Mouse (Mus musculus) gastrocnemius, postnatal 36 days (tissue): ENCODE results near the gene Pde4a. TPM values are rescaled to one million over a fixed set of nuclear protein-coding genes. Genes with fewer than 3 reads are reported as not detected.
A peak's percentile ranks its signal among the peaks of the same experiment; 100 is the strongest.
"Not testable (repeated sequence)": the region's sequence is repeated elsewhere in the genome, so short reads cannot be mapped to it uniquely, and the experiment has no call there.

Experiments used
- DNase-seq, 2 experiments: peaks; one replicate each; pipeline ENCODE4 v3.0.0; 2022
- intact Hi-C: fragments of 180-260 bp; cut with DNase I; formaldehyde crosslinking; loops from one replicate; pipeline ENCODE4 v1.15.1; 2025
- total RNA-seq, 2 experiments: library from RNA; stranded (reverse); gene quantifications; 2 replicates each; pipeline ENCODE4 v1.2.3; 2021

Pde4a gene
- total RNA-seq, 2 experiments from 2014 or later, result 42.2 to 53.9 TPM

- DNase-seq, result no peak
- intact Hi-C loops, result no loop called here
Measured at GRCm38 (mm10) chr9:21208626-21209025, 43.1 kb downstream of the Pde4a start.

- intact Hi-C loops, result loop anchor here (5.0 kb wide), 1 partner anchor 54 kb away; no protein-coding TSS in a partner anchor
- DNase-seq, result no peak
Measured at GRCm38 (mm10) chr9:21210821-21211220, 45.3 kb downstream of the Pde4a start.

- intact Hi-C loops, result loop anchor here (5.0 kb wide), 1 partner anchor 54 kb away; no protein-coding TSS in a partner anchor
- DNase-seq, result no peak
Measured at GRCm38 (mm10) chr9:21211624-21212023, 46.1 kb downstream of the Pde4a start.

DNA sequence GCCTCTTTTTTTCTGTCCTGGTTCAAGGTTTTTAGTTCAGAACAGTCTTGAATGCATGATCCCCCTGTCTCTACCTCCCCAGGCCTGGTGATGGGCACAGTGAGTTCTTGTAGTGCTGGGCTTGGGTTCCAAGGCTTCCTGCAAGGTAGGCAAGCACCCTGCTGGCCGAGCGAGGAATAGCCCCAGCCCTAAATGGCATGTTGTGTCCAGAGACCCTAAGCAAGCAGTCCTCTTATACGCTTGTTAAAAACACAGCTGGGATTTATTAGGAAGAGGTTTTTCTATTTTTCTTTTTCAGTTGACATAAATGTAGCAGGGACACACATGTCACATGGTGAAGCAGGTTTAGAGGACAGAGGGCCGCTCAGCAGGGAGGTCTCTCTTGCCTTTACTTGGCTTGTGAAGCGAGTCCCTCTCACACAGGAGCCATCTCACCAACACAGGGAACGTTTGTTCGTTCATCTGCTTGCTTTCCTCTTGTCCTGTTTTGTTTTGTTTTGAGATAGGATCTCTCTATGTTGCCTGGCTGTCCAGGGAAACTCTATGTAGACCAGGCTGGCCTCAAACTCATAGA lies 48.2 kb downstream of the Pde4a start:
- intact Hi-C loops, result loop anchor here (5.0 kb wide), 1 partner anchor 56 kb away; no protein-coding TSS in a partner anchor
- no peak for DNase-seq

DNA sequence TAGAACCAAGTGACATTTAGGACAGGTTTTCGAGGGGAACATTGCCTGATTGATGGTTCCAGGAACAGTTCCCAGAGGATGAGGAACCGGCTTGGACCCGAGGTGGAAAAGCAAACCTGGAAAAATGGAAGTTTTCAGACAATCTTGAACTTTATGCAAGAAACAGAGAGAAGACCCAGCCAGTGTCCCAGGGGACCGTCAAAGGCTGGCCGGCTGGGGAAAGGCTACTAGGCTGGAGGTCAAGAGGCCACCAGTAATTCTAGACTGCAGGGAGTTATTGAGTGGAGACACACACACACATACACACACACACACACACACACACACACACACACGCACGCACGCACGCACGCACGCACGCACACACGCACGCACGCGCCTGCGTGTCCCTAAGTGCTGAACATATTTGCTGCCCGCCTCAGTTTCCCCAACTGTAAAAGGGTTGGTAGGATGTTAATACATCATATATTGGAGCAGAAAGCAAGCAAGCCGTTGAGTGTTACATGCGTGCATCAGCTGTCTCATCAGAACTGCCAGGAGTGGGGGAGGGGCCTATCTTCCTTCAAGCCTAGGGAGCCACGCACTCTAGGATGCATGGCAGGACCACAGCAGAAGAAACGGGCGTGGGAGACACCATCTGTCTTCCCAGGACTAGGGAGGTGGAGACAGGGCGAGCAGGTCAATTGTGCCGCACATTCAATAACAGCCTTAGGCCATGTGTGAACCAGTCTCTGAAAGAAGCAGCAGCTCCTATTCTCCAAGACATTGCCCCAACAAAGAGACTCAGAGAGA lies 50.7 kb downstream of the Pde4a start:
- DNase-seq, result no peak
- intact Hi-C loops, result no loop called here

- DNase-seq, result no peak
- intact Hi-C loops, result no loop called here
Measured at GRCm38 (mm10) chr9:21219820-21220219, 54.3 kb downstream of the Pde4a start.

- intact Hi-C loops, result no loop called here
Measured at GRCm38 (mm10) chr9:21220490-21221382, 55.2 kb downstream of the Pde4a start.

GRCm38 (mm10) chr9:21221383-21221929 lies 55.9 kb downstream of the Pde4a start:
- DNase-seq, result no peak
- intact Hi-C loops, result no loop called here

More at GRCm38 (mm10) chr9:21220490-21221382, 55.2 kb downstream of the Pde4a start:
- DNase-seq, result peak; percentile 82 to 89

DNA sequence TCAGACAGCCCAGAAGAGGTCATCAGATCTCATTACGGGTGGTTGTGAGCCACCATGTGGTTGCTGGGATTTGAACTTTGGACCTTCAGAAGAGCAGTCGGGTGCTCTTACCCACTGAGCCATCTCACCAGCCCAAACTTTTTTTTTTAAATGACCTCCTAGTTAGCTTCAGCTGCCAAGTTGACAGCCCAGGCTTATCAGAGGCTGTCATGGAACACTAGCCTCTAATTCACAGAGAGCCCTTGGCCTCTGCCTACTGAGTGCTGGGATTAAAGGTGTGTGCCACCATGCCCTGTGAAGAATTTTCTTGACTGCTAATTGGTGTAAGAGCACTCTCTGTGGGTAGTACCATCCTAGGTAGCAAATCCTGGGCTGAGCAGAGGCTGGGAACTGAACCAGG lies 58.0 kb downstream of the Pde4a start:
- DNase-seq, result not testable (repeated sequence)
- intact Hi-C loops, result loop anchor here (2.0 kb wide), 1 partner anchor 71 kb away; no protein-coding TSS in a partner anchor

DNA sequence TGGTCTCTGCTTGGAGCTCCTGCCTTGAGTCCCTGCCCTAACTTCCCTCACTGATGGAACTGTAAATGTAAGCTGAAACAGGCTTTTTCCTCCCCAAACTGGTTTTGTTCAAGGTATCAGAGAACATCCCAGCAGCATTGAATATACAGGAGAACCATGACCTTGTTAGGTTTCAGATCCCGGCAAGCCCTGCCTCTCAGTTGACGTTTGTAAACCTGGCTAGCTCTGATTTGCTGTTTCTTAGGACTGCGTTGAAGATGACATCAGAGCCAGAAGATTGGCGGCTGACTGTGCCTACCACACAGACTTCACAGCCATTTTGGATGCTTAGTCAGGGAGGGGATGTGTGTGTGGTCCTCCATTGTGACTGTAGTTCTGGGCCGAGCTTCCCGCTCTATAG lies 58.4 kb downstream of the Pde4a start:
- intact Hi-C loops, result loop anchor here (2.0 kb wide), 1 partner anchor 71 kb away; no protein-coding TSS in a partner anchor
- no peak for DNase-seq

GRCm38 (mm10) chr9:21224576-21225414 lies 59.3 kb downstream of the Pde4a start:
- intact Hi-C loops, result no loop called here
- DNase-seq, result no peak

GRCm38 (mm10) chr9:21225415-21225758 lies 59.9 kb downstream of the Pde4a start:
- no peak for DNase-seq
- intact Hi-C loops, result no loop called here

GRCm38 (mm10) chr9:21227342-21227741 lies 61.8 kb downstream of the Pde4a start:
- intact Hi-C loops, result no loop called here

GRCm38 (mm10) chr9:21231551-21231950 lies 66.0 kb downstream of the Pde4a start:
- no peak for DNase-seq
- intact Hi-C loops, result no loop called here

More at GRCm38 (mm10) chr9:21227342-21227741, 61.8 kb downstream of the Pde4a start:
- DNase-seq, result no peak

DNA sequence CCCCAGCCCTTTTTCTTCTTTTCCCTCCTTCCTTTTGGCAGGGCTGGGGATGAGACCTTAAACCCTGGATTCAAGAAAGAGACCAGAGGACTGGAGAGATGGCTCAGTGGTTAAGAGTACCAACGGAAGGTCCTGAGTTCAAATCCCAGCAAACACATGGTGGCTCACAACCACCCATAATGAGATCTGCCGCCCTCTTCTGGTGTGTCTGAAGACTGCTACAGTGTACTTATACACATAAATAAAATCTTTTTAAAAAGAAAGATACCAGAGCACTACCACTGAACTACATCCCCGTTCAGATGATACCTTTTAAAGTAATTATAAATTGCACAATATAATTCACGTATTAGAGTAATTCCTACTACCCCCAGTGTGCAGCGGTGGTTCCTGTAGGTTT lies 67.4 kb downstream of the Pde4a start:
- DNase-seq, result no peak
- intact Hi-C loops, result no loop called here

DNA sequence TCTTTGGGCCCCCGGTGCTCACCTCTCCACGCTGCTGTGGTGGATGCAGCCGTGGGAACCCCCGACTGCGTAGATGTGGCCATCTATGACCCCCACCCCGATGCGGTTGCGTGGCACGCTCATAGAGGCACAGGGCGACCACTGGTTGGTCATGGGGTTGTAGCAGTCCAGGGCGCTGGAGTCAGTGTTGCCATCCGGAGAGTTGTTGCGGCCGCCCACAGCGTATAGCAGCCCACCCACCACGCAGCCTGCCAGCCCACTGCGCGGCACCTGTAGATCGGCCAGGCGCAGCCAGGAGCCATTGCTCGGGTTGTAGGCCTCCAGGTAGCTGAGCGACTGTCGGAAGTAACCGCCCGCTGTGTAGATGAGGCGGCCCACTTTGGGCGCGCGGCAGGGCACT lies 67.9 kb downstream of the Pde4a start:
- intact Hi-C loops, result no loop called here
- no peak for DNase-seq

- intact Hi-C loops, result no loop called here
- no peak for DNase-seq
Measured at GRCm38 (mm10) chr9:21233805-21234204, 68.3 kb downstream of the Pde4a start.

DNA sequence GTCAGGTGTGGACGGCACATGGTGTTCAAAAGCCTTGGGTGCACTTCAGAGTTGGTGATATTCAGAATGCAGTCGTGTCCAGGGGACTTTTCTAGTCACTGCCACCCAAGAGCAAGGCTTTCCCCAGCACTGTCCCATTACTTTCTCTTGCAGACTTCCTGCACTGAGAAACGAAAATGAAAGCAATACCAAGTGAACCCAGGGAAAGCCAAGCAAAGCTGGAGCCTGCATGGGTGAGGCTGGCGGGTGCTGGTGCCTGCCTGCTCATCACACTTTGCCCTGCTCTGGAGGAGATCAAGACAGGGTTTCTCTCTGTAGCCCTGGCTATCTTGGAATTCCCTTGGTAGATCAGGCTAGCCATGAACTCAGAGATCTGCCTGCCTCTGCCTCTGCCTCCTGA lies 69.8 kb downstream of the Pde4a start:
- intact Hi-C loops, result no loop called here
- no peak for DNase-seq

DNA sequence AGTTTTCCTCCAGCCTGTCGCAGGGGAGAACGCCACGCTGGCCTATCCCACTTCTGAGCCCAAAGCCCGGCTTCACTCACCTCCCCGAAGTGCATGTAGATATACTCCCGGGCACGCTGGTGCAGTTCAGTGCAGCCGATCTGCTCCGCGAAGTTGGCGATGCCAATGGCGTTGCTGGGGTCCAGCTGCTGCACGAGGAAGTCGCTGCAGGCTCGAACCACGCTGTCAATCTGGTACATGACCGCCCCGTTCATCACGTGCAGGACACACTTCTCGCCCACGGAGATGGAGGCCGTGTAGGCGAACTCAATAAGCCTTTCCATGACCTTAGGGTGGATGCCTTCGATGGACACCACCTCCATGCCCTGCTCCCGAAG lies 71.5 kb downstream of the Pde4a start:
- intact Hi-C loops, result no loop called here
- DNase-seq, result no peak
